Mouse (Mus musculus) hematopoietic stem cell, adult 5-6 weeks (primary cell): ENCODE results near the gene 9230112D13Rik. TPM values are rescaled to one million over a fixed set of nuclear protein-coding genes. Genes with fewer than 3 reads are reported as not detected.

Source experiments
- ATAC-seq, 2 experiments: fragments of 125-278 bp in 1 of 2; replicated peaks in 1 of 2; 2 replicates each; pipeline ENCODE4 v1.8.0; 2016 to 2017; ENCODE audit warnings: inconsistent platforms in 2 of 2, mild to moderate bottlenecking in 2 of 2, moderate number of reproducible peaks in 2 of 2, low read depth in 1 of 2, moderate TSS enrichment in 1 of 2; ENCODE audit not compliant: low FRiP score in 2 of 2, poor library complexity in 2 of 2, severe bottlenecking in 2 of 2, insufficient read depth in 1 of 2, low TSS enrichment in 1 of 2
- total RNA-seq: library from RNA; stranded (forward); fragments of 172-1452, 232-1000 nt; gene quantifications from 2 replicates; pipeline ENCODE4 v1.2.3, GENCODE M21; 2017

The 9230112D13Rik gene
- total RNA-seq, 1 experiment from 2014 or later, result not detected

DNA sequence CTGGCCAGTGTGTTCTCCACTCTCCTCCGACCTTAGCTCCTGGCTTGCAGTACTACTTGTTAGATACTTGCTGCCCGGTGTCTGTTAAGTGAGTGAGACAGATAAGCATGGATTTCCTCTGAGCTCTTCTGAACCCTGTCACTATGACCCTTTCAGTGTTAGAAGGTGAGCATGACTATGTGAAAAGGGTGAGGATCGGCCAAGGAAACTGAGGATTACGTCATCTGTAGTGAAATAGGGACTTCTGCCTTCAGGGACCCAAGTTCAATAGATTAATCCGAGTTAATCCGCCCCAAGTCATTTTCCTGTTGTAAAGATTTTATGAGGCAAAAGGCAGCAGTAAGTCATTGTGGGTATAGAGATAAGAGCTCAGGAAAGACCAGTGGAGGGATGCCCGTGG lies 17.3 kb downstream of the 9230112D13Rik start:
- no peak for ATAC-seq

DNA sequence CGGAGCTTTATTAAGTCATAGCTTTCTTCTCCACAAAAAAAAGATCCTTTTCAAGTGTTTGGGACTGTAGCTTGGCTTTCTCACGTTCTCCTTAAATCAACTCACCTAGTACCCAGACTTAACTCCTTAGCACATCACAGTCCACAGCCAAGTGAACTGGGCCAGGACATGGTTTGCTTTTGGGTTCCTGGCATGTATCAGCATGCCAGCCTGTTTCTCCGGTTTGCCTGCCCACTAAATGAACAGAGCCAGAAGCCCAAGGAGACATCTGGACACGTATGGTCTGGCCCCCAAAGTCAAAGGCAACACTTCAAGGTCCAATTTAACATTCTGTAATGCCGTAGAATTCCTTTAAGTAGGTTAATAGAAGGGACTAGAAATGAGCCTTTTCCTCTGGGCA lies 18.2 kb downstream of the 9230112D13Rik start:
- no peak for ATAC-seq

GRCm38 (mm10) chr14:34503759-34504158 lies 18.8 kb downstream of the 9230112D13Rik start:
- ATAC-seq, result no peak

DNA sequence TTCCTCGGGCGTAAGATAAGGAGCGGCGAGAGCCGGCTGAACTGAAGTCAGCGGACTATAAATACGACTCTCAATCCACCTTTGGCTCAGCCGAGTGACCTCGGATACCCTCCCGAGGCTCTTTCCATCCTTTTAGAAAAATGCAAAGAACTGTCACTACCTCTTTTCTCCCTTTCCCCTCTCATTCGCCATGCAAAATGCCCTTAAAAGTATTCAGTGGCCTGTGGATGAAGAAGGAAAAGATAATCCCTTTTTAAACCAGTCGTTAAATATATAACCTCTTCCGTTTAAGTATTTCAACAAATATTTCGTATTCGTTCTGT lies 19.3 kb downstream of the 9230112D13Rik start, which contains the start of gene Bmpr1a:
Gene Bmpr1a, minus strand, starts transcription at position 17 of the 323 bp plus-strand sequence.
- no peak for ATAC-seq

DNA sequence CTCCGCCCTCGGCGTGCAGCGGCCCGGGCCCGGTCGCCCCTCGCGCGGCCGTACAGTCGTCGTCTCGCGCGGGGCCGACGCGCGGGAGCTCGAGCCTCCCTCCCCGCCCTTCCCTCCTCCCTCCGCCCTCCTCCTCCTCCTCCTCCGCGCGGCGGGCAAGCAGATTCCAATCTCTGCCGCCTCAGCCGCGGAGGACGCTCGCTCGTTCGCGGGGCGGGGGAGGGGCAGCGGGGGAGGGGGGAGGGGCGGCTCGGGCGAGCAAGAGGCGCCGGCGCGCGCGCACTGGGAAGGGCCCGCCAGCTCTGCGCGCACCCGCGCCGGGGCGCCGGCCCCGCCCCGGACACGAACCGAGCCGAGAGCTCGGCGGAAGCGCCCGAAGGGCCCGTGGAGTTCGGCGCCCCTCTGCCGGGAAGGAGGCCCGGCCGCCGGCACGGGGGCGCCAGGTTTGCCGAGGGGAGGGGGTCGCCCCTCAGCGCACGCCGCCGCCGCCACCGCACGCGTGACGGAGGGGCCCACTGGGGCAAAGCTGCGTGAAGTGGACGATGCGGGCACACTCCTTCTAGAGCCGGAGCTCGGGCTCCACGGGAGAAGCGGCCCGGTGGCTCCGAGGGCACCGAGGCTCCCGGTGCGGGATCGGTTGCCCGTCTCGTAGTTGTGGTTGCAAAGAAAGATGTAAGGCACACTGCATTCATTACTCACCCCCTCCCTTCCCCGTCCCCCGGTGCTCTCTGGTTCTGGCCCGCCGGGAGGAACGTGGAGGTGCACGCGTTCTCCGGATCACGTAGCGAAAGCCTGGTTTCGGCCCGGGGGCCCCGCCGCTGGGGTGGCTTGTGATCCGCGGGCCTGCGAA lies 19.9 kb downstream of the 9230112D13Rik start:
- peak; percentile 38 to 47; a peak in 3 of 4 replicates for ATAC-seq

- peak in 1 of 2 experiments; percentile 30; a peak in 1 of 4 replicates for ATAC-seq
These were observed 20.7 kb downstream of the 9230112D13Rik start for GRCm38 (mm10) chr14:34501804-34502474.

- ATAC-seq, result no peak
These were observed 21.2 kb downstream of the 9230112D13Rik start for GRCm38 (mm10) chr14:34501447-34501803.

DNA sequence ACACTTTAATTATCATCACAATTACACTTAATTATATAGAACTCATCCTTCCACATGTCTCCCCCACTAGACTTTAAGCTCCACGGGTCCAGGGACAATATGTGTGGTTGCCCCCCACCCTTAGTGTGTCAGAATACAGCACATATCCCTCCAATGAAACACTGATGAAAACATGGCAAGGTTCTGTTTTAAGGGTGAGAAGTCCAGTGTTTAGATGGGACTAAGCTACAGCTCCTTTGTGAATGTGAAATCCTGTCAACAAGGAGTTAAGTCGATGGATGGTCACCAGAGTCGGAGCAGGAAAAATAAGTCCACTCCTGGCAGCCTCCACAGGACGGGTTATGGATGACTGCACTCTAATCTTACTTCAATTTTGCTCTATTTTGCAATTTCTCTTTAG lies 22.3 kb downstream of the 9230112D13Rik start:
- no peak for ATAC-seq

GRCm38 (mm10) chr14:34499664-34500063 lies 22.9 kb downstream of the 9230112D13Rik start:
- ATAC-seq, result no peak

- no peak for ATAC-seq
These were observed 25.3 kb downstream of the 9230112D13Rik start for GRCm38 (mm10) chr14:34497346-34497745.

- no peak; a peak in 1 of 4 replicates for ATAC-seq
These were observed 28.9 kb downstream of the 9230112D13Rik start for GRCm38 (mm10) chr14:34493682-34494081.

DNA sequence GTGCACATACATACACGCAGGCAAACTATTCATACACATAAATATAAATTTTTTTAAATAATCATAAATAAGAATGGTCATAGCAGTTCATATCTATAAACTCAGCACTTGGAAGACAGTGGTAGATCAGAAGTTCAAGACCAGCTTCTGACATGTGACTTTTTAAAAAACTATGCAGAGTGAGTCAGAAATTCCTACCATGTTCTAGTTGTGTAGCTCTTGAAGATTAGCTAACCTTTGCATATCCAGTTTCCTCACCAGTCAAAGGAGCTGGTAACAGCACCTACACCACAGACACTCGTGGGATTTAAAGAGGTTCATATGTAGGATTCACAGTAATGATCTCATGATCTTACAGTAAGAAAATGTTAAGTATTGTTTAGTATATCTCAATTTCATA lies 29.9 kb downstream of the 9230112D13Rik start:
- no peak for ATAC-seq

- ATAC-seq, result no peak
These were observed 31.6 kb downstream of the 9230112D13Rik start for GRCm38 (mm10) chr14:34490965-34491364.

DNA sequence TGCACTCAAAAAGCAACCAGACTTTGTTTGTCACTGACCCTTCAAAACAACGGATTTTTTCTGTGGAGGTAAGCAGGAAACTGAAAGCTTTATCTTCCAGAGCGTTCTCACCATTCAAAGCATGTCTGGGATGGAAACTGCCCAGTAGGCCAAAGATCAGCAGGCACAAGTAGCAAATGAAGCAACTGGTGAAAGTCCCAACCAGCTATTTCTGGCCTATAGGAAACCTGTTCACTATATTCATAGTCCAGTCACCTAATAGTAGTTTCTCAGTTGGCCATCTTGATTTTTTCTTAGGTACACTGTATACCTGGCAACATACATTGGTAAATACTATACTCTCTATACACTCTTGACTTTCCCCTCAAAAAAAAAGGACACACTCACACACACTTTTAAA lies 32.7 kb downstream of the 9230112D13Rik start:
- ATAC-seq, result no peak

DNA sequence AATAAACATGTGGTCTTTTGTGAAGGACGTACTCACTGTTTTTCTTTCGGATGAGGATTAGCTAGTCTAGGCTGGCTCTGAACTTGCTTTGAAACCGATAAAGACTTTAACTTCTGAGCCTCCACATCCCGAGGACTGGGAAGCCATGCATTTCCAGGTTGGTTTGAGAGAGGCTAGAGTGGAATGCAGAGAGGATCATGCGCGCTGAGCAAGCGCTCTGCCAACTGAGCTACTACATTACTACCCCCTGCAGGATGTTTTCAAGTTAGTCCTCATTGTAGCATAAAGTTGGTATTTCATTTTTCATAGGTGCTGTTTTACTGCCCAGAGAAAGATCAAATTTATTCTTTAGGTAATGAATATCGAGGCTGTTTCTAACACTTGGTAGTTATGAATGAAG lies 36.4 kb downstream of the 9230112D13Rik start:
- no peak for ATAC-seq

DNA sequence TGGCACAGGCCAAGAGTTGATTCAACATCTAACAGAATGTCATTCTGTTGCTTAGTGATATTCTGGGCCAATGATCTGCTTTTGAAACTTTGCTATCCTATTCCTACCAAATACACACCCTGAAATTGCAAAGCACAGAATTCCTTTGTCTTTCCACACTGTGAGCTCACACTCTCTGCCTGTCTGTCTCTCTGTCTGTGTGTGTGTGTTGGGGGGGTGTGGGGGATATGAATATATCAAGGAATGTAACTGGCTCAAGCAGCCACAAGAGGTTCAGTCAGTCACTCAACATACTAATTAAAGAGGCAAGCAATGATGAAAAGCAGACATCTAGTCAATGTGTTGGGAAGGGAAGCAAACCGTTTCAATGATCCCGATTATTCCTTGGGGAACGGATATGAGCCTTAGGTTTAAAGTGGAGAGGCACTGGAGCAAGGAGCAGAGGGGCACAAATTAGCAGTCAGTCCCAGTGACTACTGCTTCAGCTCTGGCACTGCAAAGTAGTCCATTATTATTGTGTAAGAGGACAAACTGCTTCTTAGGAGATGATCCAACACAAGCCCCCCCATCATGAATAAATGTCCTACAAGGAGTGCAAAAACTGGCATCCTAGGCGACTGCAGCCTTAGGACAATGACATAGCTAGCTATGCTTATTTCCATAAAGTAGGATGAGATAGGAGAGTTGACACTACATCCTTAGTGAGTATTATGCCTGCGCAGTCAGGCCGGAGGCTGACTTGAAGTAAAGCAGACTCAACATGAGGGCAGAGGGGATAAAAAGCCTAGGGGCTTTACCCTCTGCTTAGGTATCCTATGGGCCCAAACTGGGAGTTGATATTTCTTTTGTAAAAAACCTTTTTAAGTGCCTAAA lies 38.9 kb downstream of the 9230112D13Rik start:
- ATAC-seq, result no peak

DNA sequence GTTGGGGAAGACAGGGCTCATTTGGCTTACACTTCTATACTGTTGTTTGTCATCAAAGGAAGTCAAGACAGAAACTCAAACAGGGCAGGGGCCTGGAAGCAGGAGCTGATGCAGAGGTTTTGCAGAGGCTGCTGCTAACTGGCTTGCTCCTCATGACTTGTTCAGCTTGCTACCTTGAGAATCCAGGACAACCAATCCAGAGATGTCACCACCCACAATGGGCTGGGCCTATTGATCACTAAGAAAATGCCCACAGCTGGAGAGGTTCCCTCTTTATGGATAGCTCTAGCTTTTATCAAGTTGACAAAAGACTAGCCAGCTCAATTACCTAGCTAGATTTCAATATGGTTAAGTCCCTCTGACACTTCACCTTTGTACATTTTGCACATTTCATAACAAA lies 51.0 kb downstream of the 9230112D13Rik start:
- no peak for ATAC-seq

- ATAC-seq, result no peak
These were observed 56.3 kb downstream of the 9230112D13Rik start for GRCm38 (mm10) chr14:34466291-34466690.
